Mouse (Mus musculus) brain, embryonic 14.5 days (tissue): ENCODE data around the gene Ncoa5.

ENCODE experiments used
- CTCF ChIP-seq: fragments of 200-500 bp; IDR thresholded peaks from 2 replicates; pipeline ENCODE4 v1.5.1; 2012; ENCODE audit warnings: inconsistent platforms, mild to moderate bottlenecking, moderate library complexity, borderline replicate concordance; ENCODE audit not compliant: insufficient read depth, insufficient read length; ENCODE audit errors: extremely low read depth
- POLR2A ChIP-seq: fragments of 200-500 bp; IDR thresholded peaks from 2 replicates; pipeline ENCODE4 v1.6.1; 2012; ENCODE audit warnings: mild to moderate bottlenecking, inconsistent platforms, borderline replicate concordance; ENCODE audit not compliant: poor library complexity, insufficient read depth, insufficient read length, severe bottlenecking; ENCODE audit errors: extremely low read depth

DNA sequence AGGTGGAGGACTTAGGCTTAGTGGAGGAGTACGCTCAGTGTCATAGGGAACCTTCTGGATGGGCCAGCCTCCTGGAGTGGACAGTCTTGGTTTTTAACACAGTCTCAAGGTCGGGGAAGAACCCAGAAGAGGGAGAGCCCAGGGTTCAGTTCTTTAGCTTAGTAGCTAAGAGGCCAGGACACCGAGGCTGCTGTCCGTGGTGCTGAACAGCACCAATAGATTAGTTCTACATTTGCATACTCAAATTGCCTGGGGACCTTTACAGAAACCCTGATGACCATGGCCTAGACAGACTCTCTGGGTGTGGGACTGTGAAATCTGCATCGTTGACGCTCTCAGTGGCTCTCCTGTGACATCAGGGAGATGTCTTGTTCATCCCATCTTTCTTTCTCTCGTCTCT is 54.9 kb downstream of the Ncoa5 start:
- TF ChIP-seq CTCF: no peak
- no peak for TF ChIP-seq POLR2A
